Mouse (Mus musculus) stomach, embryonic 16.5 days (tissue): ENCODE measurements at regions not wholly inside any gene's neighbourhood (a gene's known extent, or its start where the extent isn't known, plus 50 kb on each side); places are given as distances from the start of the nearest gene placed in this dataset.
A peak's percentile ranks its signal among the peaks of the same experiment; 100 is the strongest.

Source experiments
- ATAC-seq: fragments of 200-750 bp; cut with Nextera tagmentation; 2 replicates; pipeline ENCODE4 v1.8.0; 2017; ENCODE audit warnings: moderate number of reproducible peaks, moderate TSS enrichment; ENCODE audit not compliant: insufficient read depth, low FRiP score
- H3K27ac ChIP-seq: fragments of 300-500 bp; sonication (generic); 2 replicates; pipeline ENCODE4 v1.5.1; 2014; ENCODE audit warnings: low read length
- H3K27me3 ChIP-seq: fragments of 300-500 bp; sonication (generic); 2 replicates; pipeline ENCODE4 v1.6.1; 2014; ENCODE audit warnings: low read length, control low read depth, mixed read lengths; ENCODE audit not compliant: control insufficient read depth, insufficient read depth
- H3K36me3 ChIP-seq: fragments of 300-500 bp; sonication (generic); 2 replicates; pipeline ENCODE4 v1.6.1; 2014; ENCODE audit warnings: low read length; ENCODE audit not compliant: control insufficient read depth, insufficient read depth
- H3K4me1 ChIP-seq: fragments of 300-500 bp; sonication (generic); 2 replicates; pipeline ENCODE4 v1.6.1; 2014; ENCODE audit warnings: low read length, control low read depth, mixed read lengths; ENCODE audit not compliant: control insufficient read depth, insufficient read depth
- H3K4me2 ChIP-seq: fragments of 300-500 bp; sonication (generic); 2 replicates; pipeline ENCODE4 v1.6.1; 2014; ENCODE audit warnings: low read depth, low read length, mixed read lengths
- H3K4me3 ChIP-seq: fragments of 300-500 bp; sonication (generic); replicated peaks from 2 replicates; pipeline ENCODE4 v1.5.1; 2014; ENCODE audit warnings: mild to moderate bottlenecking, low read length
- H3K9ac ChIP-seq: fragments of 300-500 bp; sonication (generic); 2 replicates; pipeline ENCODE4 v1.6.1; 2014; ENCODE audit warnings: low read length
- H3K9me3 ChIP-seq: fragments of 300-500 bp; sonication (generic); replicated peaks from 2 replicates; pipeline ENCODE4 v1.6.1; 2016; ENCODE audit warnings: low read length, control low read depth; ENCODE audit not compliant: control insufficient read depth
- WGBS: fragments of 180-500 bp; shearing (Covaris S2); extraction: QIAGEN DNeasy Blood & Tissue Kit; methylation state at CpG from one replicate; pipeline ENCODE4 v1.1.7; 2014; 5-methylcytosine and 5-hydroxymethylcytosine counted together

- H3K4me2 ChIP-seq, result no peak overlapping the region
Observed at GRCm38 (mm10) chr5:119053738-119054137, 493.3 kb downstream of the Med13l start.

GRCm38 (mm10) chr5:119054393-119054792 is 493.9 kb downstream of the Med13l start:
- no peaks in the 10 kb centered on the region for H3K36me3 ChIP-seq
- H3K27ac ChIP-seq, result no peak overlapping the region
- ATAC-seq, result no peak
- no peaks in the 10 kb centered on the region for H3K9me3 ChIP-seq
- H3K4me3 ChIP-seq, result no peak overlapping the region
- H3K4me1 ChIP-seq, result no peaks in the 10 kb centered on the region
- no peaks in the 10 kb centered on the region for H3K27me3 ChIP-seq
- WGBS, result 52% methylated on average over 6 of the region's 6 CpGs
- no peak overlapping the region for H3K4me2 ChIP-seq
- no peak overlapping the region for H3K9ac ChIP-seq

More at GRCm38 (mm10) chr5:119053738-119054137, 493.3 kb downstream of the Med13l start:
- H3K27ac ChIP-seq, result no peak overlapping the region
- no peak overlapping the region for H3K9ac ChIP-seq
- H3K9me3 ChIP-seq, result no peaks in the 10 kb centered on the region
- WGBS, result 85% methylated on average over 8 of the region's 8 CpGs
- no peaks in the 10 kb centered on the region for H3K4me1 ChIP-seq
- H3K36me3 ChIP-seq, result no peaks in the 10 kb centered on the region
- H3K27me3 ChIP-seq, result no peaks in the 10 kb centered on the region
- ATAC-seq, result no peak
- no peak overlapping the region for H3K4me3 ChIP-seq

GRCm38 (mm10) chr5:119055430-119055829 is 495.0 kb downstream of the Med13l start:
- Histone ChIP-seq H3K4me2 (no peak overlapping the region), H3K9me3 (no peaks in the 10 kb centered on the region), H3K4me3 (no peak overlapping the region), H3K4me1 (no peaks in the 10 kb centered on the region), H3K27ac (no peak overlapping the region), H3K27me3 (no peaks in the 10 kb centered on the region), H3K36me3 (no peaks in the 10 kb centered on the region), H3K9ac (no peak overlapping the region)
- 22% methylated on average over 12 of the region's 12 CpGs for WGBS
- ATAC-seq, result peak; percentile 31; the same call in 1 of the 2 replicates

GRCm38 (mm10) chr5:119057813-119058212 is 497.3 kb downstream of the Med13l start:
- Histone ChIP-seq H3K4me3 (no peak overlapping the region), H3K27me3 (no peaks in the 10 kb centered on the region), H3K9me3 (no peaks in the 10 kb centered on the region), H3K9ac (no peak overlapping the region), H3K36me3 (no peaks in the 10 kb centered on the region), H3K4me1 (no peaks in the 10 kb centered on the region), H3K4me2 (no peak overlapping the region), H3K27ac (0 out of 2 replicates have a peak overlapping the region, but pooled peaks have one; percentile 11)
- ATAC-seq, result no peak
- 87% methylated on average over 4 of the region's 4 CpGs for WGBS

GRCm38 (mm10) chr5:119058231-119058851 is 497.9 kb downstream of the Med13l start:
- H3K4me3 ChIP-seq, result no peak overlapping the region
- ATAC-seq, result no peak
- H3K27ac ChIP-seq, result 0 out of 2 replicates have a peak overlapping the region, but pooled peaks have one; percentile 11
- WGBS, result 61% methylated on average over 10 of the region's 10 CpGs
- no peaks in the 10 kb centered on the region for H3K4me1 ChIP-seq
- H3K9me3 ChIP-seq, result no peaks in the 10 kb centered on the region
- H3K36me3 ChIP-seq, result no peaks in the 10 kb centered on the region
- H3K4me2 ChIP-seq, result no peak overlapping the region
- no peaks in the 10 kb centered on the region for H3K27me3 ChIP-seq
- H3K9ac ChIP-seq, result no peak overlapping the region

- Histone ChIP-seq H3K9ac (no peak overlapping the region), H3K4me3 (no peak overlapping the region), H3K36me3 (no peaks in the 10 kb centered on the region), H3K4me1 (no peaks in the 10 kb centered on the region), H3K9me3 (no peaks in the 10 kb centered on the region), H3K27me3 (no peaks in the 10 kb centered on the region), H3K27ac (no peak overlapping the region), H3K4me2 (no peak overlapping the region)
- WGBS, result 92% methylated on average over 2 of the region's 2 CpGs
- no peak for ATAC-seq
Observed at GRCm38 (mm10) chr5:119059223-119059622, 498.7 kb downstream of the Med13l start.

- Histone ChIP-seq H3K9ac (no peak overlapping the region), H3K9me3 (no peaks in the 10 kb centered on the region), H3K4me2 (no peak overlapping the region), H3K4me1 (no peaks in the 10 kb centered on the region), H3K27me3 (no peaks in the 10 kb centered on the region), H3K4me3 (no peak overlapping the region), H3K36me3 (no peaks in the 10 kb centered on the region), H3K27ac (no peak overlapping the region)
- no peak for ATAC-seq
- 71% methylated on average over 4 of the region's 4 CpGs for WGBS
Observed at GRCm38 (mm10) chr5:119060886-119061285, 500.4 kb downstream of the Med13l start.

GRCm38 (mm10) chr5:119062478-119062877 is 502.0 kb downstream of the Med13l start:
- H3K36me3 ChIP-seq, result no peaks in the 10 kb centered on the region
- no peaks in the 10 kb centered on the region for H3K4me1 ChIP-seq
- no peak overlapping the region for H3K4me2 ChIP-seq
- H3K9me3 ChIP-seq, result no peaks in the 10 kb centered on the region
- H3K9ac ChIP-seq, result no peak overlapping the region
- H3K27me3 ChIP-seq, result no peaks in the 10 kb centered on the region
- H3K4me3 ChIP-seq, result no peak overlapping the region
- no peak for ATAC-seq
- no peak overlapping the region for H3K27ac ChIP-seq
- 90% methylated on average over 11 of the region's 11 CpGs for WGBS

GRCm38 (mm10) chr5:119066666-119067065 is 506.2 kb downstream of the Med13l start:
- H3K27ac ChIP-seq, result no peak overlapping the region
- no peaks in the 10 kb centered on the region for H3K9me3 ChIP-seq
- H3K4me2 ChIP-seq, result no peak overlapping the region
- 50% methylated on average over 6 of the region's 6 CpGs for WGBS
- no peaks in the 10 kb centered on the region for H3K27me3 ChIP-seq
- no peaks in the 10 kb centered on the region for H3K4me1 ChIP-seq
- no peak for ATAC-seq
- H3K36me3 ChIP-seq, result no peaks in the 10 kb centered on the region
- H3K4me3 ChIP-seq, result no peak overlapping the region
- H3K9ac ChIP-seq, result no peak overlapping the region
